In genomic region chr5:24425421-24426036, GRCm38 (mm10) we compare ENCODE assay signal across 8 mouse cellular contexts. TPM values are rescaled to one million over a fixed set of nuclear protein-coding genes. Genes with fewer than 3 reads are reported as not detected.
DNase-seq lines count a peak whose midpoint lies in the region; ATAC-seq and TF ChIP-seq lines count a peak whose summit lies in the region.

No protein-coding gene starts in this region.

- no peaks in the 10 kb centered on the region; the same call in 1 of the 2 replicates for H3K4me1 ChIP-seq in cerebellum, adult 2 months (ENCODE audit: control insufficient read depth, insufficient read depth, low read length)
- H3K4me1 ChIP-seq in hindbrain, postnatal 0 days (ENCODE audit: insufficient read depth, low read length), result peaks cover 12% of the 10 kb centered on the region
- peaks cover 31% of the 10 kb centered on the region for H3K4me1 ChIP-seq in lung, postnatal 0 days (ENCODE audit: insufficient read depth, low read depth, low read length)

- peak overlapping the region; percentile 87 for H3K4me2 ChIP-seq in hindbrain, postnatal 0 days (ENCODE audit: low read depth, low read length)
- peak overlapping the region; percentile 81 for H3K4me2 ChIP-seq in lung, postnatal 0 days (replicated peaks; ENCODE audit: low read depth, low read length)

- no peak for TF ChIP-seq CTCF in cerebellum, adult 2 months (IDR thresholded peaks at IDR 0.05; ENCODE audit: borderline replicate concordance, insufficient read depth, low read depth, low read length)
- peak; percentile 47 for TF ChIP-seq CTCF in hindbrain, postnatal 0 days (IDR thresholded peaks at IDR 0.05; ENCODE audit: low read depth)
- peak; percentile 39 for TF ChIP-seq CTCF in lung, postnatal 0 days (IDR thresholded peaks at IDR 0.05)

- TF ChIP-seq POLR2A in cerebellum, adult 2 months (IDR thresholded peaks at IDR 0.05; ENCODE audit: borderline replicate concordance, insufficient read depth, low read length), result no peak

- DNase-seq in cerebellum, adult 2 months, result peak in 1 of 2 experiments; percentile 46
- no peak for DNase-seq in cerebellum, adult 11 months
- DNase-seq in 416B (ENCODE audit: low read depth), result peak; percentile 59
- DNase-seq in embryo, embryonic 10.5 days (ENCODE audit: low spot score), result peak; percentile 75
- DNase-seq in hindbrain, postnatal 0 days (ENCODE audit: low spot score), result peak; percentile 49
- peak; percentile 76 for DNase-seq in lung, postnatal 0 days (ENCODE audit: low spot score)
- DNase-seq in spleen, postnatal 14 days (ENCODE audit: low spot score in 2 of 2), result peak; percentile 23 to 52

- H3K27ac ChIP-seq in cerebellum, adult 2 months (ENCODE audit: insufficient read depth, low read length), result no peak overlapping the region
- H3K27ac ChIP-seq in hindbrain, postnatal 0 days, result peak overlapping the region; percentile 90
- peak overlapping the region; percentile 99 for H3K27ac ChIP-seq in lung, postnatal 0 days (ENCODE audit: low read length)

- H3K4me3 ChIP-seq in cerebellum, adult 2 months (replicated peaks; ENCODE audit: insufficient read depth, low read depth, low read length), result peak overlapping the region; percentile 48
- peak overlapping the region; percentile 68 for H3K4me3 ChIP-seq in hindbrain, postnatal 0 days (ENCODE audit: low read length)
- peak overlapping the region; percentile 74 for H3K4me3 ChIP-seq in lung, postnatal 0 days (ENCODE audit: low read depth, low read length)

- no peaks in the 10 kb centered on the region for H3K27me3 ChIP-seq in cerebellum, adult 2 months (ENCODE audit: control insufficient read depth, insufficient read depth, low read length)
- no peaks in the 10 kb centered on the region for H3K27me3 ChIP-seq in hindbrain, postnatal 0 days (ENCODE audit: insufficient read depth, low read length)
- H3K27me3 ChIP-seq in lung, postnatal 0 days (replicated peaks; ENCODE audit: insufficient read depth, low read length), result no peaks in the 10 kb centered on the region

- peaks cover 11% of the 10 kb centered on the region; the same call in 1 of the 2 replicates for H3K36me3 ChIP-seq in hindbrain, postnatal 0 days (ENCODE audit: insufficient read depth, low read length)
- peaks cover 10% of the 10 kb centered on the region; the same call in 1 of the 2 replicates for H3K36me3 ChIP-seq in lung, postnatal 0 days (ENCODE audit: insufficient read depth, low read length)

- TF ChIP-seq EP300 in lung, postnatal 0 days (IDR thresholded peaks at IDR 0.05), result no peak

- no peaks in the 10 kb centered on the region for H3K9me3 ChIP-seq in hindbrain, postnatal 0 days (ENCODE audit: low read length)
- no peaks in the 10 kb centered on the region for H3K9me3 ChIP-seq in lung, postnatal 0 days (ENCODE audit: low read length)

- 6% methylated on average over 29 of the region's 30 CpGs for WGBS in cerebellum, adult 2 months
- 1% methylated on average over 17 of the region's 30 CpGs for WGBS in hindbrain, postnatal 0 days
- WGBS in lung, postnatal 0 days, result 1% methylated on average over 25 of the region's 30 CpGs

- H3K9ac ChIP-seq in hindbrain, postnatal 0 days (replicated peaks; ENCODE audit: low read length), result peak overlapping the region; percentile 73
- peak overlapping the region; percentile 62 for H3K9ac ChIP-seq in lung, postnatal 0 days (replicated peaks; ENCODE audit: low read depth)

- ATAC-seq in hindbrain, postnatal 0 days, result no peak
- peak; percentile 2; the same call in 1 of the 2 replicates for ATAC-seq in lung, postnatal 0 days
- no peak for ATAC-seq in frontal cortex, adult (ENCODE audit: low TSS enrichment)

RNA-seq across cellular contexts. Expression of gene Slc4a2, which starts 1.9 kb away (rescaled TPM):
- 81.3 and 88.0 TPM in 2 replicates for polyA plus RNA-seq in cerebellum, adult 2 months (2012; rRNA removed)
- total RNA-seq in hindbrain, postnatal 0 days (2014; rRNA removed), result 41.5 and 44.4 TPM in 2 replicates
- 17.1 and 17.8 TPM in 2 replicates for polyA plus RNA-seq in hindbrain, postnatal 0 days (2015; fragmentation: Nextera tagmentation; extraction: Ambion mirVana)
- 28.9 and 35.0 TPM in 2 replicates for polyA plus RNA-seq in lung, postnatal 0 days (2015; fragmentation: Nextera tagmentation; extraction: Ambion mirVana)

RNA-seq across cellular contexts. Expression of gene Cdk5, which starts 2.2 kb away (rescaled TPM):
- polyA plus RNA-seq in cerebellum, adult 2 months (2012; rRNA removed), result 221 and 222 TPM in 2 replicates
- 81.0 and 87.7 TPM in 2 replicates for total RNA-seq in hindbrain, postnatal 0 days (2014; rRNA removed)
- polyA plus RNA-seq in hindbrain, postnatal 0 days (2015; fragmentation: Nextera tagmentation; extraction: Ambion mirVana), result 151 and 158 TPM in 2 replicates
- polyA plus RNA-seq in lung, postnatal 0 days (2015; fragmentation: Nextera tagmentation; extraction: Ambion mirVana), result 31.1 and 31.6 TPM in 2 replicates

RNA-seq across cellular contexts. Expression of gene Asic3, which starts 12.3 kb away (rescaled TPM):
- polyA plus RNA-seq in cerebellum, adult 2 months (2012; rRNA removed), result 0.74 and 0.87 TPM in 2 replicates
- total RNA-seq in hindbrain, postnatal 0 days (2014; rRNA removed), result 0.37 and 1.9 TPM in 2 replicates
- polyA plus RNA-seq in hindbrain, postnatal 0 days (2015; fragmentation: Nextera tagmentation; extraction: Ambion mirVana), result 0.58 and 1.3 TPM in 2 replicates
- 0.07 and 0.29 TPM in 2 replicates for polyA plus RNA-seq in lung, postnatal 0 days (2015; fragmentation: Nextera tagmentation; extraction: Ambion mirVana)

RNA-seq across cellular contexts. Expression of gene Fastk, which starts 19.6 kb away (rescaled TPM):
- 246 and 265 TPM in 2 replicates for polyA plus RNA-seq in cerebellum, adult 2 months (2012; rRNA removed)
- 200 and 203 TPM in 2 replicates for total RNA-seq in hindbrain, postnatal 0 days (2014; rRNA removed)
- polyA plus RNA-seq in hindbrain, postnatal 0 days (2015; fragmentation: Nextera tagmentation; extraction: Ambion mirVana), result 99.2 and 101 TPM in 2 replicates
- 58.4 and 65.1 TPM in 2 replicates for polyA plus RNA-seq in lung, postnatal 0 days (2015; fragmentation: Nextera tagmentation; extraction: Ambion mirVana)

RNA-seq across cellular contexts. Expression of gene Tmub1, which starts 22.1 kb away (rescaled TPM):
- 60.6 and 61.1 TPM in 2 replicates for polyA plus RNA-seq in cerebellum, adult 2 months (2012; rRNA removed)
- total RNA-seq in hindbrain, postnatal 0 days (2014; rRNA removed), result 74.6 and 78.4 TPM in 2 replicates
- polyA plus RNA-seq in hindbrain, postnatal 0 days (2015; fragmentation: Nextera tagmentation; extraction: Ambion mirVana), result 50.0 and 51.2 TPM in 2 replicates
- 16.6 and 17.7 TPM in 2 replicates for polyA plus RNA-seq in lung, postnatal 0 days (2015; fragmentation: Nextera tagmentation; extraction: Ambion mirVana)
